Mouse (Mus musculus): ENCODE results near the gene Cfl1.
A peak's percentile ranks its signal among the peaks of the same experiment; 100 is the strongest.

Cfl1 gene

DNA sequence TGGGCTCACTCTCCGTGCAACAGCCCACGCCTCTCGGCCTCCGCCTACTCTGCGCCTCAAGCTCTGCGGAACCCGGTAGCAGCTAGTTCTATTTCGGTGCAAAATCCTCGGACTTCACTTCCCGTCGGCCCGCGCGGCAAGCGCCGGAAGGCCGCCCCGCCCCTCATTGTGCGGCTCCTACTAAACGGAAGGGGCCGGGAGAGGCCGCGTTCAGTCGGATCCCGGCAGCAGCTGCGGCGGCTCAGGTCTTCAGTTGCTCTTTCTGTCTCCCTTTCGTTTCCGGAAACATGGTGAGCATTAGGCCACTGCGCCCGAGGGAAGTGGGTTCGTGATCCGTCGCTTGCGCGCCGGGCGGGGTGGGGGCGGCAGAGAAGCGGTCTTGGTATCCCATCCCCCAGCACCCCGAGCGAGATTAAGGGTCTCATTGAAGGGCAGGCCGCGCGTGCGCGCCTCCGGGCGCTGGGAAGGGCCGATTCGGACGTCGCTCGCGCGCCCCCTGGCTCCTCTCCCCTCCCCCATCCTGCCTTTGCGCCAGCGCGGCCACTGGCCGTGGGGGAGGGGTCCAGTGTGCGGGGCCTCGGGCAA lies at the start of gene Cfl1:
Gene Cfl1, plus strand, starts transcription at position 143 of the 585 bp plus-strand sequence.
- peak; percentile 88 for DNase-seq (ENCODE audit: extremely low spot score, low read depth, low spot score)

GRCm38 (mm10) chr19:5444371-5444908 lies 45.8 kb upstream of the Cfl1 start:
- no peak for DNase-seq (ENCODE audit: extremely low spot score, low read depth, low spot score)

DNA sequence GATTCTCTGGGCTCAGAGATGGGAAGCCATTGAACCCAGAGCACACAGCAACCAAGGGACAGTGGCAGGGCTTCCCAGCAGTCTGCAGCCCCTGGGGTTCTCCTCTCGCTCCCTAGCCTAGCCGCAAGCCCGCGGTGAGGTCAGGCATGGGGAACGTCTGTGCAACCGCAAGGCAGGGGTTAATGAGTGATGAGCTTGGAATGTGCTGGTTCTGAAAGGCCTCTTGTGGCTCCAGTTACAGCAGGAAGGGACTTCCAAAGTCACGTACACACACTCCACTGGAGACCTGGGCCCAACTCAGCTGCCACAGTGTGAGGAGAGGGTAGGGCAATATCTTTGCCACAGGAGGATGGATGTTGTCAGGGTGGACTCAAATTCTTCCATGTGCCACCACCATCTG lies 45.3 kb upstream of the Cfl1 start:
- DNase-seq (ENCODE audit: extremely low spot score, low read depth, low spot score) = no peak

DNA sequence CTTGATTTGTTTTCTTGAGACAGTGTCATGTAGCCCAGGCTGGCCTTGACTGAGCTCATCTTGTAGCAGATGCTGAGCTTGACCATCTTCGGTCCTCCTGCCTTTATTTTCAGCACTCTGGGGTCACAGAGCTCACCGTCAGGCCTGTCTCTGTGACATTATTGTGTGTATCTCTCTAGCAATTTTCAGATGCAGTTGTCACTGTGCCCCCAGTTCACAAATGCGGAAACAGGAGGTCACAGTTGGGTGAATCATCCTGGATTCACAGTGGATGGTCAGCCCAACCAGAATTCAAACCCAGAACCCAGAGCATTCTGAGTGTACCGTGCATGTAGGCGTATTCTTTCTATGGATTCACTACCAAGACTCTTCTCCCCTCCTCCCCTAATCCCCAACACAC lies 44.5 kb upstream of the Cfl1 start:
- DNase-seq (ENCODE audit: extremely low spot score, low read depth, low spot score) = no peak

DNA sequence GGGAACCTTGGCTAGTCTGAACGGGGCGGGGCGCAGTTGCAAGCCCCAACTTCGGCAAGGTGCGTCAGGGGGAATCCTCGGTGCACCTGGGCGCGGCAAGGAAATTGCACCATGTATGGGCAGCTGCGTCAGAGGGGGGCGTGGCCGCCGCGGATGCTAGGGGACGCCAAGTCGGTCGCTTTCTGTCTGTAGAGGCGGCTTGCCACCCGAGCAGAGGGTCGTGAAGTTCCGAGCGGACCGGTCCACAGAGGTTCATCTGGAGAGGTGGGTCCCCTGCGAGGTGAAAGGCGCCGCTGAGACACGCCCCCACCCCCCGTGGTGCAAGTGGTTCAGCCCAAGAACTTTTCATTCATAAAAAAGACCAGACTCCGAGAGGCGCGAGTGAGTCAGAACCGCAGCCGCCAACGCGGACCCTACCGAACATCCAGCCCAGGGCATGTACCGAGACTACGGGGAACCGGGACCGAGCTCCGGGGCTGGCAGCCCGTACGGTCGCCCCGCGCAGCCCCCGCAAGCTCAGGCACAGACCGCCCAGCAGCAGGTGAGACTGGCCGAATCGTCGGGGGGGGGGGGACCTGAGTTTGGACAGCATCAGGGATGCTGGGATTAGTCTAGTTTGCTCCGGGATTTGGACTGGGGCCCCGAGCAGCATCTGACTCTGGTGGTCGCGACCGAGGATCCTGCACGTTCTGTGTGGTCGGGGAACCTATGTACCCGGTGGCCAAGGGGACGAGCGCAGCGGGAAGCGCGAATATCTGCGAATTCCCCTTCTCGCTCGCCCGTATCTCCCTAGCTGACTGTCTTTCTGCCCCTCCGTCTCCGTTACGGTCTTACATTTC lies 42.5 kb upstream of the Cfl1 start, which contains the start of gene Fosl1:
Gene Fosl1, plus strand, starts transcription at position 33 of the 839 bp plus-strand sequence.
- DNase-seq (ENCODE audit: extremely low spot score, low read depth, low spot score) = no peak

DNA sequence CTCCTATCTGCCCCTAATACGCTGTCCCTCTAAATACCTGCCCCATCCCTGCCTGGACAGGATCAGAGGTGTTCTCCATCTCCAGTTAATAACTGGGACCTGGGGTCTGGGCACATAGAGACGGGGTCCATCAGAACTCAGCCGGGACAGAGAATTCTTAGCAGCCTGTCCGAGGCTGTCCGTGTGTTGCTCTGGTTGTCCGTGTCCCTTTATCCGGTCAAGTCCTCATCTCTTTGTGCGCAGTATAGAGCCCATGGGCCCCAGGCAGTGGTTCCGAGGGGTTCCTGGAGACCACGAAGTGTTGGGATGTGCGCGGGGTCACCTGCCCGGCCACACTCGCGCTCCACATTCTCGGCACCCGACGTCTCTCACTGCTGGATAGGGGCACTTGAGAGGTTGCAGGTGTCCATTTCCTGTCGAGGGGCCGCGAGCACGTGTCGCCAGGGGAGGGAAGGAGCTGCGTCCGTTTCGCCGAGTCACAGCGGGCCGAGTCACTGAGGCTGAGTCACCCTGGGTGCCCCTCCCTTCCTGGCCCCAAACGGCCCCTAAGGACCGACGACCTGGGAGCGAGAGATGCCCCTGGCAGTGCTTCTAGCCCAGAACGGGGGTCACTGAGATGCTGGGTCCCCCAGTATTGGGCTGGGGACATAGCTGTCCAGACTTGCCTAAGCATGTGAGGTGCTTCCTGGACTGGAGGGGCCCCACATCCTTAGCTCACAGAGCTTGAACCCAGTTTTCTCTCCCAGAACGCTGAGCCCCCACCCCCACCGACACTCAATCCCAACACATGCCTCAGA lies 41.7 kb upstream of the Cfl1 start:
- DNase-seq (ENCODE audit: extremely low spot score, low read depth, low spot score) = no peak

- DNase-seq (ENCODE audit: extremely low spot score, low read depth, low spot score) = no peak
These were observed 40.6 kb upstream of the Cfl1 start for GRCm38 (mm10) chr19:5449673-5450072.

DNA sequence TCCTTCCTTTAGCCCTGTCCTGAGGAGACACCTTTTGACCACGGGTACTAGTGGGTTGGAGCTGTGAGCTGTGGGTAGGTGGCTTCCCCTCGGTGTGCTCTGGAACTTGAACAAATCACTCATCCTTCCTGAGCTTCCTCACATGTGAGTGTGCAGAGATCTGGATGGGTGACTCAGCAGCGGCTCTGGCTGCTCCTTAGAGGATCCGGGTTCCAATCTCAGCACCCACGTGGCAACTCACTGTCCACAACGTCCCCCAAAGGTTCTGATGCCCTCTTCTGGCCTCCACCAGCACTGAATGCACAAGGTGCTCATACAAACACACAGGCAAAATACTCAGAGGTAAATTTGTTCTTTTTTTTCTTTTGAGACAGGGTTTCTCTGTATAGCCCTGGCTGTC lies 38.5 kb upstream of the Cfl1 start:
- no peak for DNase-seq (ENCODE audit: extremely low spot score, low read depth, low spot score)

GRCm38 (mm10) chr19:5455037-5455436 lies 35.2 kb upstream of the Cfl1 start:
- DNase-seq (ENCODE audit: extremely low spot score, low read depth, low spot score) = no peak

DNA sequence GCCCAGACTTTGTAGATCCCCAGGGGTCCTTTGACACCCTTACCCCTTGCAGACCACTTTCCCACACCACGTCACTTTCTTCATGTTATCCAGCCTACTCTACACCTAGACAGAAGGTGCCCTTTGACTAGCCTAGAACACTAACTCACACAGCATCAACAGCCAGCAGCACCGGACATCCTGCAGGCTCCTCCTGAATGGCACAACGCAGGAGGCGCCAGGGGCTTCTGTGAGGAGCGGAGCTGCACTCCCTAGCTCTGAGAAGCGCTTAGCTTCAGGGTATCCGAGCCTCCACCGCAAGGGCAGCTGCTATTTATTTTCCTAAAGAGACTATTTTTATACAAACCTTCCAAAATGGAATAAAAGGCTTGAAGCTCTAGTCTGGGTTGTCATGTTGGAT lies 34.7 kb upstream of the Cfl1 start:
- no peak for DNase-seq (ENCODE audit: extremely low spot score, low read depth, low spot score)

DNA sequence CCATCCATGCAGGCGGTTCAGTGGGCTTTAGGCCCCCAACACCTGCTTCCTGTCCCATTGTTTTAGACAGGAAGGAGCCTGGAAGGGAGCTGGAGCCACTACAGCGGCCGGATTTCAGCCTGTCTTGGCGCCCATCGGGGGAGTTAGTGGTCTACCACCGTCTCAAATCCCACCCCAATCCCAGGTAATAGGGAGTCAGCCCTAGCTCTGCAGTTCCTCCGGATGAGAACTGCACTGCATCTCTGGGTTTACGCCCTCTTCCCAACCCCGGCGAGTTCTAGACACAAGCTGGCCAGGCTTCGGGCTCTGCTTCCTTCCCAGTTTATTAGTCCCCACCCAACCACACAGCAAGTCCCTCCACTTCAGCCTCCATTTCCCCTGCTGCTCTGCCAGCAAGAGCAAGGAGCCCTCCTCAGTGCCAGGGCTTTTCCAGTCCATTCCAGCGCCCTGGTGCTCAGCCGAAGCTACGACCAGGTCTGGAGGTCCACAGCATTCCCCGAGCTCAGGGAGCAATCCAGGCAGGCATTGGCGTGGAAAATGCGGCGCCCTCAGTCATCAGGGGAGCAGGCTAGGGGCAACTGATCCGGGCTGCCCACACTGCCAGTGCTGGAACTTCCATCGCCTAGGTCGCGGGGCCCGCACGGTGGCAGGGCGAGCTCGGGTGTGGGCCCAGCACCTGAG lies 33.9 kb upstream of the Cfl1 start:
- no peak for DNase-seq (ENCODE audit: extremely low spot score, low read depth, low spot score)

GRCm38 (mm10) chr19:5456922-5457745 lies 33.1 kb upstream of the Cfl1 start:
- peak; percentile 56 for DNase-seq (ENCODE audit: extremely low spot score, low read depth, low spot score)

DNA sequence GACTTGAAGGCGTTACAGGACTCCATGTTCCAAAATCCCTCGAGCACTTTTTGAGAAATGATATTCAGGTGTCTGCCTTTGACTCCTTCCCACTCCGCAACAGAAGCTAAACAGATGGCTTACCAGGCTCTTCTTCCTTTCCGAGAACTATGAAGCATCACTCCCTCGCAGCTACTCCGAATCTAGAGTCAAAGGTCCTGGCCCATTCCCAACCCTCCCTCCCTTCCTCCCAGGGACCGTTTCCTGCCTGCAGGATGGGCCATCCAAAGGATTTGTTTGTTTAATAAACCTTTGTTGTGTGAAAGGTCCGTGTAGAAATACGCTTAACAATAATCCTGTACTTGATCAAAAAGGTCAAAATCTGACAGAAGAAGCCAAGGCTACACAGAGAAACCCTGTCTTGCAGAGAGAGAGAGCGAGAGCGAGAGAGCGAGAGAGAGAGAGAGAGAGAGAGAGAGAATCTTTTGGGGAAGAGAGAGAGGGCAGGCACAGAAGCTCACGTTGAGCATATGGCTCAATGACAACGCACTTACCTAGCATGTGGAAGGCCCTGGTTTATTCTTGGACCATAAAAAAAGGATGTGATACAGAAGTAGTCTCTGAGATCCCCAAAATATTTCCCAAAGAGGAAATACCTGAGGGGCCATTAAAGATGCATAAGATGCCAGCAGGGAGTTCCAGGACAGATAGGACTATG lies 32.4 kb upstream of the Cfl1 start, which contains the start of gene Ccdc85b:
Gene Ccdc85b, minus strand, starts transcription at position 149 of the 697 bp plus-strand sequence.
- no peak for DNase-seq (ENCODE audit: extremely low spot score, low read depth, low spot score)

DNA sequence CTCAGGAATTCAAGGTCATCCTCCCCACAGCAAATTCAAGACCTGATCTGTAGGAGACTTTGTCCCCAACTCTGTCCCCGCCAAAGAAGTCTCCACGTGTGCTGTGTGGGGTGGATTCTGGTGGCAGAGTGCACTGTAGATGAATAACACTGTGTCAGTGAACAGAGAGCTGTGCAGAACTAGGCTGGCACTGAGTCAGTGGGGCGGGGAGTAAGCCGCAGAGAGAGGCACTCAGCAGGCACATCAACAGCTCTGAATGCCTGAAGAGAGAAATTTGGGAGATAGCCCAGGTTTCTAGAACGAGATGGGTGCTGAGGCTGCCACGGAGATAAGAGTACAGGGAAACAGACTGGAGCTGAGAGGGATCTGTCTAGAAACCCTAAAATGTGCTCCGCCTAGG lies 31.2 kb upstream of the Cfl1 start:
- no peak for DNase-seq (ENCODE audit: extremely low spot score, low read depth, low spot score)

GRCm38 (mm10) chr19:5459896-5460295 lies 30.4 kb upstream of the Cfl1 start:
- no peak for DNase-seq (ENCODE audit: extremely low spot score, low read depth, low spot score)

GRCm38 (mm10) chr19:5460465-5460911 lies 29.8 kb upstream of the Cfl1 start, which contains the start of gene Fibp:
TSS of gene Fibp (plus strand) at chr19:5460615.
- DNase-seq (ENCODE audit: extremely low spot score, low read depth, low spot score) = peak; percentile 81

GRCm38 (mm10) chr19:5461411-5461810 lies 28.8 kb upstream of the Cfl1 start:
- DNase-seq (ENCODE audit: extremely low spot score, low read depth, low spot score) = no peak

- DNase-seq (ENCODE audit: extremely low spot score, low read depth, low spot score) = no peak
These were observed 27.0 kb upstream of the Cfl1 start for GRCm38 (mm10) chr19:5463212-5463611.
